Mouse (Mus musculus) forebrain, embryonic 15.5 days (tissue): ENCODE data around the gene Cmpk1. TPM values are rescaled to one million over a fixed set of nuclear protein-coding genes. Genes with fewer than 3 reads are reported as not detected.

Experiments used
- ATAC-seq: fragments of 200-750 bp; cut with Nextera tagmentation; replicated peaks from 2 replicates; pipeline ENCODE4 v1.8.0; 2017; ENCODE audit warnings: mild to moderate bottlenecking, moderate TSS enrichment, moderate library complexity
- H3K27ac ChIP-seq: fragments of 300-500 bp; sonication (generic); replicated peaks from 2 replicates; pipeline ENCODE4 v1.5.1; 2015; ENCODE audit warnings: mild to moderate bottlenecking, inconsistent platforms
- H3K27me3 ChIP-seq: fragments of 300-500 bp; sonication (generic); 2 replicates; pipeline ENCODE4 v1.6.1; 2015; ENCODE audit warnings: inconsistent platforms
- H3K36me3 ChIP-seq: fragments of 300-500 bp; sonication (generic); 2 replicates; pipeline ENCODE4 v1.6.1; 2015; ENCODE audit warnings: mild to moderate bottlenecking, inconsistent platforms
- H3K4me1 ChIP-seq: fragments of 300-500 bp; sonication (generic); 2 replicates; pipeline ENCODE4 v1.6.1; 2015; ENCODE audit warnings: inconsistent platforms
- H3K4me2 ChIP-seq: fragments of 300-500 bp; sonication (generic); replicated peaks from 2 replicates; pipeline ENCODE4 v1.6.1; 2015; ENCODE audit warnings: mild to moderate bottlenecking, inconsistent platforms
- H3K4me3 ChIP-seq: fragments of 300-500 bp; sonication (generic); 2 replicates; pipeline ENCODE4 v1.5.1; 2015; ENCODE audit warnings: mild to moderate bottlenecking, inconsistent platforms
- H3K9ac ChIP-seq: fragments of 300-500 bp; sonication (generic); replicated peaks from 2 replicates; pipeline ENCODE4 v1.6.1; 2015; ENCODE audit warnings: mild to moderate bottlenecking, inconsistent platforms
- H3K9me3 ChIP-seq: fragments of 300-500 bp; sonication (generic); 2 replicates; pipeline ENCODE4 v1.6.1; 2016; ENCODE audit warnings: inconsistent platforms
- WGBS: fragments of 180-500 bp; shearing (Covaris S2); methylation state at CpG from one replicate; pipeline ENCODE4 v1.1.7; 2015; ENCODE audit warnings: mixed read lengths; 5-methylcytosine and 5-hydroxymethylcytosine counted together
- polyA plus RNA-seq: library from polyadenylated mRNA; unstranded; fragments of >200 nt; fragmentation: Nextera tagmentation; extraction: Ambion mirVana; gene quantifications from 2 replicates; pipeline ENCODE4 v1.2.1, GENCODE M21; 2015

The Cmpk1 gene
- polyA plus RNA-seq: 161 and 168 TPM in 2 replicates

GRCm38 (mm10) chr4:114986591-114987432 lies at the start of gene Cmpk1:
TSS of gene Cmpk1 (minus strand) at chr4:114987241.
- WGBS: under 1% methylated on average over 82 of the region's 93 CpGs
- ATAC-seq: peak; percentile 97

DNA sequence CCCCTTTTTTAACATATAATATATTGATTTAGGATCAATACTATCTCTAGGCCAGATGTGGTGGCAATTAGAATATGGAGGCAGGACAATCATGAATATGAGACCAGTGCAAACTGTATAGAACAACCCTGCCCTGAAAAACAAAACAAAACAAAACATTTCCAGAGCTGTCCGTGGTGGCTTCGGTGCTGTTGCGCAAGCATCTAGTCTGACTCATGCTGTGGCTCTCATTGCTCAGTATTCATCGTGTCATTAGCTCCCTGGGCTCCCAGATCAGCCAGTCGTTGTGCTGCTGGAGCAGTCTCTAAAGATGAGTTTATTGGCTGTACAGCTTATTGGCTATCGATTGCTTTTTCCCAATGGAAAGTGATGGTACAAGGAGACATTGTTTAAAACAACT lies 48.0 kb upstream of the Cmpk1 start:
- H3K27ac ChIP-seq: no peak overlapping the region
- no peaks in the 10 kb centered on the region for H3K4me1 ChIP-seq
- no peaks in the 10 kb centered on the region for H3K9me3 ChIP-seq
- H3K4me3 ChIP-seq: no peak overlapping the region
- no peak overlapping the region for H3K9ac ChIP-seq
- H3K27me3 ChIP-seq: no peaks in the 10 kb centered on the region
- no peaks in the 10 kb centered on the region; the same call in 1 of the 2 replicates for H3K36me3 ChIP-seq
- 74% methylated on average over 6 of the region's 6 CpGs for WGBS
- H3K4me2 ChIP-seq: no peak overlapping the region
- ATAC-seq: no peak

More at GRCm38 (mm10) chr4:114986591-114987432, at the start of gene Cmpk1:
- no peaks in the 10 kb centered on the region for H3K9me3 ChIP-seq
- peak within 1 kb of the TSS; percentile 74 for H3K4me2 ChIP-seq
- H3K9ac ChIP-seq: peak within 1 kb of the TSS; percentile 96
- no peaks in the 10 kb centered on the region for H3K27me3 ChIP-seq
- H3K27ac ChIP-seq: peak within 1 kb of the TSS; percentile 100
- peak within 1 kb of the TSS; percentile 86 for H3K4me3 ChIP-seq
- H3K4me1 ChIP-seq: peaks cover 26% of the 10 kb centered on the region
- H3K36me3 ChIP-seq: no peaks in the 10 kb centered on the region

DNA sequence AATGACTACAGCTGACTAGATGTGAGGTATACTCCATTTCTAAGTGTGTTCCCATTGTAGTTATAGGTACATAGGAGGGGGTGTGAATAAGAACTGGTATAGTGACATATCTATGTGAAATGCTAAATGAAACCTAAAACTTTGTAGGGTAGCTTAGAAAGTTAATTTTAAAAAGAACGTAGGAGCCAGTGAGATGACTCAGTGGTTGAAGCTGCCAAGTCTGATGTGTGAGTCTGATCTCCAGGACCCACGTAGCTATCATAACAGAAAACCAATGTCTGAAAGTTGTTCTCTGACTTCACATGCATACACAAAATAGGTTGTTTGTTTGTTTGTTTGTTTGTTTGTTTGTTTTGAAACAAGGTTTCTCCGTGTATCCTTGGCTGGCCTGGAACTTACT lies 33.0 kb upstream of the Cmpk1 start:
- H3K4me2 ChIP-seq: no peak overlapping the region
- peaks cover 13% of the 10 kb centered on the region for H3K36me3 ChIP-seq
- H3K4me3 ChIP-seq: no peak overlapping the region
- H3K27ac ChIP-seq: no peak overlapping the region
- H3K27me3 ChIP-seq: no peaks in the 10 kb centered on the region
- WGBS: 96% methylated on average over 3 of the region's 3 CpGs
- ATAC-seq: no peak
- no peak overlapping the region for H3K9ac ChIP-seq
- no peaks in the 10 kb centered on the region for H3K4me1 ChIP-seq
- H3K9me3 ChIP-seq: no peaks in the 10 kb centered on the region

- peaks cover 6% of the 10 kb centered on the region for H3K36me3 ChIP-seq
- no peak for ATAC-seq
- H3K27ac ChIP-seq: no peak overlapping the region
- no peak overlapping the region for H3K4me2 ChIP-seq
- no peaks in the 10 kb centered on the region for H3K27me3 ChIP-seq
- no peaks in the 10 kb centered on the region for H3K4me1 ChIP-seq
- no peak overlapping the region for H3K4me3 ChIP-seq
- 91% methylated on average over 3 of the region's 3 CpGs for WGBS
- no peak overlapping the region for H3K9ac ChIP-seq
- H3K9me3 ChIP-seq: no peaks in the 10 kb centered on the region
Observed at GRCm38 (mm10) chr4:115014276-115014675, 27.2 kb upstream of the Cmpk1 start.

DNA sequence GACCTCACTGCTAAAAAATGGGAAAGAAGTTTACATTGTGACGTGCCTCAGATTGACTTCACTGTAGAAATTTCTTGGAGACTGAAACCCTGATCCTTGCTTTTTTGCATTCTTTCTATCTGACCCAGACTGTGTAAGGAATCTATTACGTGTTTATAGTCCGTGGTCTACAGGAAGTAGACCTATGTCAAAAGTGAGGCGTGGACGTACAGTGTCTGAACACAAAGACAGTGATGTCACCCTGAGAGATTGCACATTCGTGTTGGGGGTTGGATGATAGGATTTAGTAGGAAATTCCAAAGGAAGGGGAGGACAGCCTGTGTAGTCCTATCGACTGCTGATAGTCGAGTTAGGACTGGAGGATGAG lies 13.4 kb upstream of the Cmpk1 start:
- Histone ChIP-seq H3K36me3 (no peaks in the 10 kb centered on the region; the same call in 1 of the 2 replicates), H3K4me3 (peak overlapping the region; percentile 57), H3K4me1 (peaks cover 18% of the 10 kb centered on the region), H3K27ac (no peak overlapping the region), H3K9ac (peak overlapping the region; percentile 57), H3K9me3 (no peaks in the 10 kb centered on the region), H3K27me3 (no peaks in the 10 kb centered on the region), H3K4me2 (peak overlapping the region; percentile 68)
- under 1% methylated on average over 8 of the region's 8 CpGs for WGBS
- peak; percentile 14 for ATAC-seq

DNA sequence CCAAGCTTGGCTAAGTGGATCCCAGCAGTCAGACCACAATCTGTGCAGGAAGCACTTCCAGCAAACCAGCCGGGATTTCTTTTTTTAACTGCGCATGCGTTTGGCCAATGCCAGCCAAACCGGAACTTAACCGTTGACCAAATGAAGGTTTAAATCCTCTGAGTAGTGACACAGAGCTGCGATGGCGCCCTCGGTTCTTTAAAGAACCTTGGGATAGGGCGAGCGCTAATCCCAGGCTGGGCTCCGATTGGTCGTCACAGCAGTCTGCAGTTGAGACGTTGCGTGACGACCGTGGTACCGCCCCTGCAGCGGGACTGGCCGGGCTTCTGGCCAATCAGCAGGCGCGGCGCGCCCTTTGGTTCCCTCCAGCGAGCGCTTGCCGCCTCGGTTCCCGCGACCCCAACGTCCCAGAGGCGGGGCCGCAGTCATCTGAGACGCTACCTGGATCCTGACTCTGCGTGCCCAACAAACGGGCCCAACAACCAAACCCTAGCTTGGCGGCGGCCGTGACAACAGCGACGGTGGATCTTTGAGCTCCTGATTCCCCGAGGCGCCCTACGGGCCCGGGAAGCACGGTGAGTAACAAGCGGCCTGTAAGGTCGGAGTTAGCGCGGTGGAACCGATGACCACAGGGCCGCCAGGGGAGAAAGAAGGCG lies 12.9 kb upstream of the Cmpk1 start, which contains the start of gene Stil:
Gene Stil (plus strand): TSS at position 387 of the 656 bp plus-strand sequence.
- no peaks in the 10 kb centered on the region for H3K9me3 ChIP-seq
- peak within 1 kb of the TSS; percentile 96 for H3K27ac ChIP-seq
- H3K4me1 ChIP-seq: peaks cover 18% of the 10 kb centered on the region
- no peaks in the 10 kb centered on the region; the same call in 1 of the 2 replicates for H3K36me3 ChIP-seq
- H3K27me3 ChIP-seq: no peaks in the 10 kb centered on the region
- H3K4me2 ChIP-seq: peak within 1 kb of the TSS; percentile 68
- under 1% methylated on average over 51 of the region's 52 CpGs for WGBS
- peak; percentile 100 for ATAC-seq
- H3K9ac ChIP-seq: peak within 1 kb of the TSS; percentile 59
- peak within 1 kb of the TSS; percentile 57 for H3K4me3 ChIP-seq

GRCm38 (mm10) chr4:114999445-114999772 lies 12.4 kb upstream of the Cmpk1 start:
- Histone ChIP-seq H3K4me1 (peaks cover 18% of the 10 kb centered on the region), H3K36me3 (no peaks in the 10 kb centered on the region; the same call in 1 of the 2 replicates), H3K9ac (peak overlapping the region; percentile 59), H3K27me3 (no peaks in the 10 kb centered on the region), H3K27ac (peak overlapping the region; percentile 96), H3K4me3 (peak overlapping the region; percentile 57), H3K9me3 (no peaks in the 10 kb centered on the region), H3K4me2 (peak overlapping the region; percentile 68)
- ATAC-seq: no peak; the same call in 1 of the 2 replicates
- WGBS: 9% methylated on average over 9 of the region's 9 CpGs

GRCm38 (mm10) chr4:114997051-114997450 lies 10.0 kb upstream of the Cmpk1 start:
- Histone ChIP-seq H3K36me3 (no peaks in the 10 kb centered on the region), H3K9ac (no peak overlapping the region), H3K9me3 (no peaks in the 10 kb centered on the region), H3K4me3 (no peak overlapping the region), H3K27me3 (0 out of 2 replicates have a peak, but pooled peaks cover 3% of the 10 kb centered on the region), H3K27ac (no peak overlapping the region), H3K4me1 (peaks cover 18% of the 10 kb centered on the region), H3K4me2 (no peak overlapping the region)
- WGBS: 55% methylated on average over 3 of the region's 3 CpGs
- no peak for ATAC-seq

DNA sequence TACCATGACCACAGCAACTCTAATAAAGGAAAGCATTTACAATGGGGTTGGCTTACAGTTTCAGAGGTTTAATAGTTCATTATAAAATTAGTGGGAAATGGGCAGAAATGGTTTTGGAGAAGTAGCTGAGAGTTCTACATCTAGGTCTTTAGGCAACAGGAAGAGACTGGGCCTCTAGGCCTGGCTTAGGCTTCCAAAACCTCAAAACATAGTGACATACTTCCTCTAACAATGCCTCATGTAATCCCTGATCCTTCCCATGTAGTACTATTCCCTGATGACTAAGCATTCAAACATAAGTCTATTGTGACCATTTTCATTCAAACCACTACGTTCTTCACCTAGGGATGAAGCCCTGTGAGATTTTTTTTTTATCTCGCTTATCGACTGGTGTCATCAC lies 7.2 kb upstream of the Cmpk1 start:
- H3K9me3 ChIP-seq: no peaks in the 10 kb centered on the region
- H3K4me1 ChIP-seq: no peaks in the 10 kb centered on the region

DNA sequence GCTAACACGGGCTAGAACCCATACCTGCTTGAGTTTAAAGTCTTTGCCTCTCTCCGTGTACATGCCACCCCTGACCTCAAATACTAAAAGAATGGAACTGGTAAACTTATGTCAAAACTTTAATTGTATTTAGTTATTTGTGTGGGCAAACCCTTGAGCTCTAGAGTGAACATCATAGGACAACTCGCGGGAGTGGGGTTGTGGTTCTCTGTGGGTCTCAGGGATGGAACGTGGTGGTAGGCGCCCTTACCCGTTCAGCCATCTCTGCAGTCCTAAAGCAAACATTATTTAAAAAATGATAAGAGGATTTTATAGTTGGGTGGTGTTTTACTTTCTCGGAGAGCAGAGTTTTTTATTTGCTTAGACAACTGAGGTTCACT lies 840 bp downstream of the Cmpk1 start:
- Histone ChIP-seq H3K4me3 (peak overlapping the region; percentile 86), H3K9ac (peak overlapping the region; percentile 96), H3K9me3 (no peaks in the 10 kb centered on the region), H3K4me2 (peak overlapping the region; percentile 74), H3K36me3 (no peaks in the 10 kb centered on the region), H3K4me1 (peaks cover 26% of the 10 kb centered on the region), H3K27ac (peak overlapping the region; percentile 100), H3K27me3 (no peaks in the 10 kb centered on the region)
- under 1% methylated on average over 8 of the region's 8 CpGs for WGBS
- ATAC-seq: peak; percentile 53

More for the DNA sequence above, 7.2 kb upstream of the Cmpk1 start:
- H3K4me3 ChIP-seq: no peak overlapping the region
- H3K9ac ChIP-seq: no peak overlapping the region
- no peak for ATAC-seq
- H3K27ac ChIP-seq: no peak overlapping the region
- 91% methylated on average over 3 of the region's 3 CpGs for WGBS
- no peaks in the 10 kb centered on the region for H3K36me3 ChIP-seq
- no peak overlapping the region for H3K4me2 ChIP-seq
- 0 out of 2 replicates have a peak, but pooled peaks cover 3% of the 10 kb centered on the region for H3K27me3 ChIP-seq

GRCm38 (mm10) chr4:114983020-114983419 lies 4.0 kb downstream of the Cmpk1 start:
- Histone ChIP-seq H3K4me1 (peaks cover 26% of the 10 kb centered on the region), H3K4me2 (no peak overlapping the region), H3K9me3 (no peaks in the 10 kb centered on the region), H3K27me3 (no peaks in the 10 kb centered on the region), H3K4me3 (no peak overlapping the region), H3K36me3 (no peaks in the 10 kb centered on the region), H3K27ac (no peak overlapping the region), H3K9ac (no peak overlapping the region)
- no peak for ATAC-seq
- WGBS: 91% methylated on average over 1 of the region's 1 CpGs

DNA sequence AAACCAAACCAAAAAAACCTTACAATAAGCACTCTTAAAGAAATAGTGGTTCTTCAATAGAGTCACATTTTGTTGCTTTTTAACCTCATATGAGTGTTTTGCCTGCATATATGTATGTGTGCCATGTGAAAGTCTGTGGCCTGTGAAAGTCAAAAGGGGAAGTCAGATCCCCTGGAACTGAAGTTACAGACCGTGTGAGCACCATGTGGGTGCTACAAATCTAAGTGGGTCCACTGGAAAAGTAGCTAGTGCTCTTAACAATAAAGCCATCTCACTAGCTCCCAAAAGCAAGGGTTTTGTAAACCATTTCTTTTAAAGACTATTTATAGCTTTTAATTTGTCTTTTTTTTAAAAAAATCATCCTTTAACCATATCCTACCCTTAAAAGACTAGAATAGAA lies 4.4 kb downstream of the Cmpk1 start:
- H3K4me2 ChIP-seq: no peak overlapping the region
- 89% methylated on average over 1 of the region's 1 CpGs for WGBS
- ATAC-seq: no peak
- no peaks in the 10 kb centered on the region for H3K27me3 ChIP-seq
- H3K9ac ChIP-seq: no peak overlapping the region
- H3K9me3 ChIP-seq: no peaks in the 10 kb centered on the region
- peaks cover 23% of the 10 kb centered on the region for H3K4me1 ChIP-seq
- H3K36me3 ChIP-seq: no peaks in the 10 kb centered on the region
- H3K4me3 ChIP-seq: no peak overlapping the region
- no peak overlapping the region for H3K27ac ChIP-seq
